ENCODE assay signal across 25 mouse cellular contexts in the genomic region with DNA sequence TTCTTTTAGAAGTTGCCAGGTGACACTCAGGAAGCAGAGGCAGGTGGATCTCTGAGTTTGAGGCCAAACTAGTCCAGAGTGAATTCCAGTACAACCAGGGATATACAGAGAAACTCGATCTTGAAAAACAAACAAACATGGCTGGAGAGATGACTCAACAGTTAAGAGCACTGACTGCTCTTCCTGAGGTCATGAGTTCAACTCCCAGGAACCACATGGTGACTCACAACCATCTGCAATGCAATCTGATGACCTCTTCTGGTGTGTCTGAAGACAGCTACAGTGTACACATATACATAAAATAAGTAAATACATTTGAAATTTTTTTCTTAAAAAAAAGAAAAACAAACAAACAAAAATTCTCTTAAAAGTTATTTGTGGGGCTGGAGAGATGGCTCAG. TPM values are rescaled to one million over a fixed set of nuclear protein-coding genes. Genes with fewer than 3 reads are reported as not detected.
A peak's percentile ranks its signal among the peaks of the same experiment; 100 is the strongest.
DNase-seq lines count a peak whose midpoint lies in the region; ATAC-seq and TF ChIP-seq lines count a peak whose summit lies in the region.
"Had no signal": no experiment of that assay in that cellular context is flagged by ENCODE, and none has a peak within 500 bp of the region (broad histone marks: within the 10 kb centered on the region; RNA-seq: fewer than 3 reads in every experiment).

No protein-coding gene starts in this region.

- H3K4me3 ChIP-seq in C2C12 (ENCODE audit: insufficient read depth, poor library complexity, severe bottlenecking), result no peak overlapping the region
- no peak overlapping the region for H3K4me3 ChIP-seq in liver, embryonic 12.5 days
- H3K4me3 ChIP-seq: embryonic facial prominence, embryonic 10.5 days; embryonic facial prominence, embryonic 12.5 days; forebrain, embryonic 13.5 days; forebrain, embryonic 15.5 days had no signal

- H3K9ac ChIP-seq in liver, embryonic 12.5 days, result no peak overlapping the region
- H3K9ac ChIP-seq: embryonic facial prominence, embryonic 12.5 days; forebrain, embryonic 13.5 days; forebrain, embryonic 15.5 days; forebrain, postnatal 0 days had no signal

- H3K9me3 ChIP-seq in liver, embryonic 12.5 days (replicated peaks), result no peaks in the 10 kb centered on the region
- H3K9me3 ChIP-seq: embryonic facial prominence, embryonic 10.5 days; embryonic facial prominence, embryonic 12.5 days; forebrain, embryonic 13.5 days; forebrain, embryonic 15.5 days; G1E had no signal

- ATAC-seq in liver, embryonic 12.5 days, result no peak
- ATAC-seq in frontal cortex, adult (ENCODE audit: low TSS enrichment), result no peak
- ATAC-seq: activated CD4-positive, CD25-positive, alpha-beta regulatory T cell, adult 4 months; forebrain, embryonic 13.5 days; forebrain, embryonic 15.5 days; forebrain, postnatal 0 days; Patski had no signal

- WGBS in liver, embryonic 12.5 days (ENCODE audit: insufficient replicate concordance), result 36% methylated on average over 1 of the region's 1 CpGs

- H3K36me3 ChIP-seq in C2C12 (ENCODE audit: control insufficient read depth, insufficient read depth), result no peaks in the 10 kb centered on the region
- no peaks in the 10 kb centered on the region for H3K36me3 ChIP-seq in liver, embryonic 12.5 days
- H3K36me3 ChIP-seq: embryonic facial prominence, embryonic 10.5 days; embryonic facial prominence, embryonic 12.5 days; forebrain, embryonic 15.5 days; G1E had no signal

- no peak overlapping the region for H3K4me2 ChIP-seq in liver, embryonic 12.5 days
- H3K4me2 ChIP-seq: embryonic facial prominence, embryonic 12.5 days; forebrain, embryonic 13.5 days; forebrain, embryonic 15.5 days had no signal

- no peaks in the 10 kb centered on the region for H3K79me2 ChIP-seq in C2C12 (ENCODE audit: control insufficient read depth, insufficient read depth)

- H3ac ChIP-seq in C2C12 (ENCODE audit: control insufficient read depth, insufficient read length, low read depth), result no peak overlapping the region

- no peaks in the 10 kb centered on the region for H3K79me3 ChIP-seq in C2C12 (ENCODE audit: low read depth)

- H3K27ac ChIP-seq in liver, embryonic 12.5 days, result no peak overlapping the region
- H3K27ac ChIP-seq: embryonic facial prominence, embryonic 10.5 days; embryonic facial prominence, embryonic 12.5 days; forebrain, embryonic 13.5 days; forebrain, embryonic 15.5 days had no signal

- no peak for TF ChIP-seq CTCF in C2C12 (IDR thresholded peaks at IDR 0.05; ENCODE audit: control insufficient read depth, insufficient read depth, insufficient read length)

- DNase-seq in 3134 (ENCODE audit: extremely low read depth, insufficient read length, low spot score), result peak; percentile 68
- peak; percentile 96 for DNase-seq in 3T3-L1 (ENCODE audit: low read depth, low spot score)
- peak; percentile 71 for DNase-seq in NIH3T3 (ENCODE audit: low read depth)
- DNase-seq in right cerebral cortex, postnatal 4 days, result no peak
- no peak for DNase-seq in liver
- DNase-seq: adrenal gland, adult 2 months; adrenal gland, postnatal 10 days; adrenal gland, postnatal 25 days; B cell, adult 2 months; cerebellum, adult 11 months; cerebellum, adult 18-20 months; cerebellum, adult 8-10 months; cerebellum, adult 9-11 months; cerebellum, postnatal 14 days; forebrain, postnatal 0 days had no signal

- no peaks in the 10 kb centered on the region for H3K27me3 ChIP-seq in C2C12 (ENCODE audit: control insufficient read depth, insufficient read depth, insufficient read length)
- H3K27me3 ChIP-seq in liver, embryonic 12.5 days (replicated peaks), result no peaks in the 10 kb centered on the region
- H3K27me3 ChIP-seq: embryonic facial prominence, embryonic 12.5 days; forebrain, embryonic 13.5 days; Patski had no signal

- H3K4me1 ChIP-seq in liver, embryonic 12.5 days, result peaks cover 44% of the 10 kb centered on the region
- H3K4me1 ChIP-seq: embryonic facial prominence, embryonic 12.5 days; forebrain, embryonic 13.5 days; forebrain, embryonic 15.5 days had no signal

TF ChIP-seq in C2C12, 6 proteins besides CTCF, POLR2A, EP300 and RAD21:
- no peak for TF ChIP-seq FOSL1 (IDR thresholded peaks at IDR 0.05; ENCODE audit: insufficient read depth, low read length, poor library complexity, severe bottlenecking)
- TF ChIP-seq CEBPB (IDR thresholded peaks at IDR 0.05; ENCODE audit: low read depth), result peak; percentile 36
- TF ChIP-seq MYOG (IDR thresholded peaks at IDR 0.05; ENCODE audit: control insufficient read depth, extremely low read depth, insufficient read length), result no peak
- TF ChIP-seq MAX (IDR thresholded peaks at IDR 0.05), result peak; percentile 18

RNA-seq across cellular contexts. Expression of a gene that starts 6.2 kb away (rescaled TPM):
- polyA plus RNA-seq in C2C12 (2012; fragmentation: generic; extraction: Trizol), result 7.7 TPM
- 59.0 and 62.7 TPM in 2 replicates for polyA plus RNA-seq in liver, embryonic 12.5 days (2016; fragmentation: Nextera tagmentation; extraction: Ambion mirVana)

RNA-seq across cellular contexts. Expression of a gene that starts 20.6 kb away (rescaled TPM):
- polyA plus RNA-seq in C2C12 (2012; fragmentation: generic; extraction: Trizol), result 44.3 TPM
- 48.1 and 49.5 TPM in 2 replicates for polyA plus RNA-seq in liver, embryonic 12.5 days (2016; fragmentation: Nextera tagmentation; extraction: Ambion mirVana)

RNA-seq across cellular contexts. Expression of a gene that starts 53.8 kb away (rescaled TPM):
- polyA plus RNA-seq in C2C12 (2012; fragmentation: generic; extraction: Trizol), result 79.1 TPM
- polyA plus RNA-seq in liver, embryonic 12.5 days (2016; fragmentation: Nextera tagmentation; extraction: Ambion mirVana), result 58.2 and 61.3 TPM in 2 replicates

Comparison
In these comparisons a context has a peak if more than half of its experiments do, and no peak if none do; other contexts are left out.
1. DNase-seq: peak in 3134 (single experiment), 3T3-L1 (single experiment) and NIH3T3 (single experiment); none in right cerebral cortex, postnatal 4 days (single experiment) and liver (single experiment).